Mouse (Mus musculus): ENCODE data around the gene Baz2a.

DNA sequence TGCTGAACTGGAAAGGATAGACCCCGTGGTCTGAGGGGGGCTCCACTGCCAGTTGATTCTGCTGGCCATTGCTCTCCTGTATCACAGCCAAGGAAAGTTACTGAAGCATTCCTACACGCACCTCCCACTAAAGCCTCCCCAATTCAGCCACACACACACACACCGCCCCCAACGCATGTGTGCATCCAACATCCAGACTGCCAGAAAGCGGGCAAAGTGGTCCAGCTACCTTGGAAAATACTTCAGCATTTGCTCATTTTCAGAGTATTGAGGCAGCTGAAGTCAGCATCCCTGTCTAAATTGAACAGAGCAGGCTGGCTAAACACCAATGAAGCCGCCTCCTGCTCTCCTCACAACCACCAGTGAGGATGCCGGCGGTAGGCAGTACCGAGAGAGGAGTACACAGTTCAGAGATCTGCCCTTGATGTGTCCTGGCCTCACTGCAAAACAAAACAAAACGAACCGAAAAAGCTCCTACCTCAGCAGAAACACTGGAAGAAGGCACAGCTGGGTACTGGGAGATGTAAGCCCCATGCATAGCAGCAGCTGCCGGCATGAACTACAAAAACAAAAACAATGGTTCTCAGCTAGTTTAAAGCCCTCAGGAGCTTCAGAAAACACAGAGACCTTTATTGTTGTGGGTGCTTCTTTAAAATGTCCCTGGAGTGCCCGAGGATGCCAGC is 42.4 kb downstream of the Baz2a start:
- TF ChIP-seq POLR2A (IDR thresholded peaks at IDR 0.05; ENCODE audit: insufficient read depth, low read depth, low read length) (no peak), CTCF (IDR thresholded peaks at IDR 0.05; ENCODE audit: insufficient read depth, low read depth, low read length) (no peak)

All from olfactory bulb, adult 2 months (tissue).